Mouse (Mus musculus) liver, postnatal 0 days (tissue): ENCODE results near the gene Clcnkb.

ENCODE experiments used
- CTCF ChIP-seq: sonication (generic); IDR thresholded peaks from 2 replicates; pipeline ENCODE4 v1.5.1; 2016; ENCODE audit warnings: antibody characterized with exemption, low read depth
- EP300 ChIP-seq: IDR thresholded peaks from 2 replicates; pipeline ENCODE4 v1.6.1; 2016; ENCODE audit warnings: antibody characterized with exemption, low read depth, mild to moderate bottlenecking

GRCm38 (mm10) chr4:141389366-141390150 is 26.3 kb downstream of the Clcnkb start:
- TF ChIP-seq CTCF (no peak), EP300 (no peak)
